Mouse (Mus musculus) megakaryocyte, embryonic 14.5 days (primary cell): Measurements from ENCODE around the gene Pafah1b2. TPM values are rescaled to one million over a fixed set of nuclear protein-coding genes. Genes with fewer than 3 reads are reported as not detected.

ENCODE experiments used
- H3K27me3 ChIP-seq: replicated peaks from 2 replicates; pipeline ENCODE3; 2012; ENCODE audit warnings: inconsistent platforms
- H3K36me3 ChIP-seq: replicated peaks from 2 replicates; pipeline ENCODE3; 2012; ENCODE audit warnings: low read length, inconsistent platforms, mixed read lengths
- H3K4me1 ChIP-seq: 2 replicates; pipeline ENCODE4 v1.6.1; 2012; ENCODE audit warnings: inconsistent platforms
- H3K4me3 ChIP-seq: replicated peaks from 2 replicates; pipeline ENCODE3; 2012; ENCODE audit warnings: moderate library complexity, mild to moderate bottlenecking, inconsistent platforms
- H3K9me3 ChIP-seq: 2 replicates; pipeline ENCODE4 v1.6.1; 2012; ENCODE audit warnings: inconsistent platforms
- FLI1 ChIP-seq: IDR thresholded peaks from 2 replicates; pipeline ENCODE4 v1.6.1; 2012; ENCODE audit warnings: low read length, inconsistent platforms, mixed read lengths
- GATA1 ChIP-seq: IDR thresholded peaks from 3 replicates; pipeline ENCODE4 v1.6.1; 2012; ENCODE audit warnings: mixed read lengths, low read length, inconsistent platforms, borderline replicate concordance
- polyA plus RNA-seq: library from polyadenylated mRNA; stranded (reverse); fragments of >175 nt; gene quantifications from 2 replicates; pipeline ENCODE4 v1.2.3, GENCODE M21; 2012; ENCODE audit warnings: low replicate concordance; ENCODE audit not compliant: insufficient read depth

Pafah1b2 gene
- polyA plus RNA-seq, 1 experiment = 72.4 TPM

GRCm38 (mm10) chr9:45935628-45936210 is 76.8 kb downstream of the Pafah1b2 start, which contains the start of gene Tagln:
Gene Tagln (minus strand): TSS chr9:45936058.
- Histone ChIP-seq H3K36me3 (peaks cover 53% of the 10 kb centered on the region), H3K4me1 (peaks cover 19% of the 10 kb centered on the region), H3K9me3 (no peaks in the 10 kb centered on the region), H3K27me3 (peaks cover 11% of the 10 kb centered on the region), H3K4me3 (no peak within 1 kb of the TSS)
- TF ChIP-seq GATA1 (no peak), FLI1 (no peak)

- Histone ChIP-seq H3K36me3 (peaks cover 56% of the 10 kb centered on the region), H3K9me3 (no peaks in the 10 kb centered on the region), H3K4me3 (no peak overlapping the region), H3K27me3 (peaks cover 11% of the 10 kb centered on the region), H3K4me1 (peaks cover 6% of the 10 kb centered on the region; the same call in 1 of the 2 replicates)
- TF ChIP-seq FLI1 = no peak
- TF ChIP-seq GATA1 = no peak
Measured at GRCm38 (mm10) chr9:45932571-45933415, 79.7 kb downstream of the Pafah1b2 start.

GRCm38 (mm10) chr9:45931958-45932357 is 80.5 kb downstream of the Pafah1b2 start:
- TF ChIP-seq FLI1 (no peak), GATA1 (no peak)
- Histone ChIP-seq H3K4me3 (no peak overlapping the region), H3K36me3 (peaks cover 59% of the 10 kb centered on the region), H3K4me1 (peaks cover 6% of the 10 kb centered on the region; the same call in 1 of the 2 replicates), H3K9me3 (no peaks in the 10 kb centered on the region), H3K27me3 (peaks cover 11% of the 10 kb centered on the region)

- Histone ChIP-seq H3K4me3 (no peak overlapping the region), H3K27me3 (no peaks in the 10 kb centered on the region), H3K36me3 (peaks cover 85% of the 10 kb centered on the region), H3K4me1 (peaks cover 6% of the 10 kb centered on the region; the same call in 1 of the 2 replicates), H3K9me3 (no peaks in the 10 kb centered on the region)
- TF ChIP-seq FLI1 = no peak
- TF ChIP-seq GATA1 = no peak
Measured at GRCm38 (mm10) chr9:45929285-45929684, 83.2 kb downstream of the Pafah1b2 start.

GRCm38 (mm10) chr9:45919895-45920294 is 92.6 kb downstream of the Pafah1b2 start:
- H3K9me3 ChIP-seq = no peaks in the 10 kb centered on the region
- TF ChIP-seq GATA1 (no peak), FLI1 (no peak)
- peaks cover 95% of the 10 kb centered on the region for H3K36me3 ChIP-seq
- H3K4me1 ChIP-seq = peaks cover 10% of the 10 kb centered on the region
- no peak overlapping the region for H3K4me3 ChIP-seq
- H3K27me3 ChIP-seq = no peaks in the 10 kb centered on the region

GRCm38 (mm10) chr9:45917041-45917934 is 95.2 kb downstream of the Pafah1b2 start:
- Histone ChIP-seq H3K36me3 (peaks cover 97% of the 10 kb centered on the region), H3K9me3 (no peaks in the 10 kb centered on the region), H3K4me1 (peaks cover 10% of the 10 kb centered on the region), H3K27me3 (no peaks in the 10 kb centered on the region), H3K4me3 (no peak overlapping the region)
- TF ChIP-seq GATA1 (no peak), FLI1 (no peak)

GRCm38 (mm10) chr9:45915659-45916058 is 96.8 kb downstream of the Pafah1b2 start:
- Histone ChIP-seq H3K36me3 (peaks cover 99% of the 10 kb centered on the region), H3K27me3 (no peaks in the 10 kb centered on the region), H3K4me3 (no peak overlapping the region), H3K4me1 (peaks cover 10% of the 10 kb centered on the region), H3K9me3 (no peaks in the 10 kb centered on the region)
- TF ChIP-seq FLI1 = no peak
- TF ChIP-seq GATA1 = no peak

Other genes starting within 250 kb of the Pafah1b2 start
- 13.4 TPM in 1 of 2 replicates, not detected in the other for gene Cep164, start 184.0 kb downstream of the Pafah1b2 start, polyA plus RNA-seq
- gene Bace1, start 174.1 kb downstream of the Pafah1b2 start, polyA plus RNA-seq = 0.37 and 1.5 TPM in 2 replicates
- 6.5 and 7.7 TPM in 2 replicates for gene Pcsk7, start 106.2 kb downstream of the Pafah1b2 start, polyA plus RNA-seq
- 5.8 and 6.8 TPM in 2 replicates for gene Rnf214, start 105.8 kb downstream of the Pafah1b2 start, polyA plus RNA-seq
- 1.8 TPM in 1 of 2 replicates, not detected in the other for gene Tagln, start 76.6 kb downstream of the Pafah1b2 start, polyA plus RNA-seq
- 9.5 and 30.5 TPM in 2 replicates for gene Sidt2, start 57.4 kb downstream of the Pafah1b2 start, polyA plus RNA-seq
- 14.0 and 17.3 TPM in 2 replicates for gene Sik3, start 130 bp upstream of the Pafah1b2 start, polyA plus RNA-seq
- 1.4 and 1.8 TPM in 2 replicates for gene Apoa1, start 215.9 kb upstream of the Pafah1b2 start, polyA plus RNA-seq
- gene Apoc3, start 222.9 kb upstream of the Pafah1b2 start, polyA plus RNA-seq = not detected in 2 replicates
- gene Apoa4, start 228.0 kb upstream of the Pafah1b2 start, polyA plus RNA-seq = not detected in 2 replicates